Mouse (Mus musculus): ENCODE measurements around the gene Dhdh.
A peak's percentile ranks its signal among the peaks of the same experiment; 100 is the strongest.
"Not testable (repeated sequence)": the region's sequence is repeated elsewhere in the genome, so short reads cannot be mapped to it uniquely, and the experiment has no call there.

Gene Dhdh

GRCm38 (mm10) chr7:45509912-45510787 lies 21.5 kb upstream of the Dhdh start, which contains the start of gene Nucb1:
TSS of gene Nucb1 (minus strand) at chr7:45510406.
- DNase-seq: peak; percentile 93

- DNase-seq: no peak
Observed at GRCm38 (mm10) chr7:45509181-45509882, 20.7 kb upstream of the Dhdh start.

GRCm38 (mm10) chr7:45508561-45508960 lies 20.0 kb upstream of the Dhdh start:
- DNase-seq: no peak

- DNase-seq: no peak
Observed at GRCm38 (mm10) chr7:45507583-45507982, 19.0 kb upstream of the Dhdh start.

DNA sequence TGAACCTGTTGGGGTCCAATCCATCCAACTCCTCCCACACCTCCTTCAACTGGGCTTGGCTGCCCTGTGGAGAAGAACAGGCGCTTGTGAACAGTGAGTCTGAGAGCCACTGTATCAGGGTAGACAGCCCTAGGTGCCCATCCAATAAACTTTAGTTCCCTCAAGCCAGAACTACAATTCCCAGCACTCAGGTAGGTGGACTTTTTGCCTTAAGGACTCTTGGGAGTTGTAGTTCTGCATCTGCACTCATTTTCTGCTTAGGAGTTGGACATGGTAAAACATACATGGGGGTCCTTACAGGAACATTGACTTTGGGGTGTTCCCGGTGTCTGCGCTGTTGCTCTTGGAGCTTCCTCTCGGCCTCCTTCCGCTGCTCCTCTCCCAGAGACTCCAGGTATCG lies 9.8 kb upstream of the Dhdh start:
- no peak for DNase-seq

DNA sequence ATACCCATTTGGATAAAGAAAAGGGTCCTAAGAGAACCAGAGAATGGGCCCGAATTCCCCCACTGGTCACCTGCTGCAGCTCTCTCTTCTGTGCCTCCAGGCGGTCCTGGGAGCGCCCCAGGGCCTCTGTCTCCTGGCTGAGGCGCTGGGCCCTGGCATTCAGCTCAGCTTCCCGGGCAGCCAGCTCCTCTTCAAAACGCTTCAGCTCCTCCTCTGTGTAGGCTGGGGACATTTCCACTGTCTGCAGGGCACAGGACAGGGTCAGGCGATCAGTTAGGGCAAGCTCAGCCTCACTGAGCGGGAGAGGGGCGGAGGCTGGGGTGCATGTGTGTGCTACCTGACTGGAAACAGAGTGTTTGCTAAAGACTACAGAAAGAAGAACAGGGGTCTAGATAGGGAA lies 5.9 kb upstream of the Dhdh start:
- no peak for DNase-seq

DNA sequence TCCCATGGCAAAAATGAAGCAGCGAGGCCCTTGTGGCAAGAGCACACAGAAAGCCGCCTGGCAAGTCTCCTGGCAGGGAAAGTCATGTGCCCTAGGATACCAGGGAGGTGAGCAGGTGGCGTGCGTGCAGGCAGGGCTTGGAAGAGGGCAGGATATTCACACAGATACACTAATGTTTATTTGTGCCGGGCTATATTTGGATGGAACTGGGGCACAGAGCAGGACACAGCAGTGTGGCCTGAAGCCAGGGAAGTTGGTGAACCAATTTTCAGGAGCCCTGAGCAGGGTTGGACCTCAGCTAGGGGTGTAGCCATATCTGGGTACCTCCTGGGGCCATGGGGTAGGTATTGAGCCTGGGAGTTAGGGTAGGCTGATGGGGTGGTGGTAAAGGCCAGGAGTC lies 4.3 kb upstream of the Dhdh start:
- DNase-seq: peak; percentile 91

DNA sequence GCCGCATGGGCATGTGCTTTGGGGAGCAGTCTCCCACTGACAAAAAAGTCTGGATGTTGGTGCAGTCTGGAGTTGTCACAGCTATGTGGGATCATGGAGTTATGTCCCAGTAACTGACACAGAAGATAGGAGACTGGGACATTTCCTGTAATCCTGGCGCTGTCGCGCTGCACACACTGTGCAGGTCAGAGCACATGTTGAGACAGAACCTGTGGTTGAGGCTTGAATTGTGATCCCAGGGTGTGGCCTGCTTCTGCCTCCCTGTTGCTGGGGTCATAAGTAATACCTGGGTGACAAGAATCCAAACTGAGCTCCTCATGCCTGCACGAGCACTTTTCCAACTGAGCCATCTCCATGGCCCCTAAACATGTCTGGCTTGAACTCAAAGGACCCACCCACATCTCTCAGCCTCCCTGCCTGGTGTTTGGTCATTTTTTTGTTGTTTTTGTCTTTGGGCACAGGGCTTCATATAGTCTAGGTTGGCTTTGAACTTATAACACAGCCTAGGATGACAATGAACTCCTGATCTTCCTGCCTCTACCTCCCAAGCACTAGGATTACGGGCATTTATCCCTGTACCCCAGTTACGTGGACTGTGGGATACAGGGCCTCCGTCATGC lies 3.7 kb upstream of the Dhdh start:
- peak; percentile 64 for DNase-seq

DNA sequence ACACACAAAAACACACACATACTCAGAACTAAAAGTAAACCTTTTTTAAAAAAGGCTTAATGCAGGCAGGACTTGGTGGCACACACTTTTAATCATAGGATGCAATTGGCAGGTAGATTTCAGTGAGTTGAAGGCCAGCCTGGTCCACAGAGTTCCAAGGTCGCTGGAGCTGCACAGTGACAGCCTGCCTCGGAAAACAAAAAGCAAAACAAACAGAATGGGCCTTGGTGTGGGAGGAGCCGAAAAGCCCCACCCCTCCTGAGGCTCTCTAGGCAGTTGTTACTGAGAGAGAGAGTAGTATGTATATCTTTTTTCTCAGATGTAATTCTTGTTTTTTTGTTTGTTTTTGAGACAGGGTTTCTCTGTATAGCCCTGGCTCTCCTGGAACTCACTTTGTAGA lies 2.7 kb upstream of the Dhdh start:
- no peak for DNase-seq

GRCm38 (mm10) chr7:45490822-45491221 lies 2.2 kb upstream of the Dhdh start:
- no peak for DNase-seq

DNA sequence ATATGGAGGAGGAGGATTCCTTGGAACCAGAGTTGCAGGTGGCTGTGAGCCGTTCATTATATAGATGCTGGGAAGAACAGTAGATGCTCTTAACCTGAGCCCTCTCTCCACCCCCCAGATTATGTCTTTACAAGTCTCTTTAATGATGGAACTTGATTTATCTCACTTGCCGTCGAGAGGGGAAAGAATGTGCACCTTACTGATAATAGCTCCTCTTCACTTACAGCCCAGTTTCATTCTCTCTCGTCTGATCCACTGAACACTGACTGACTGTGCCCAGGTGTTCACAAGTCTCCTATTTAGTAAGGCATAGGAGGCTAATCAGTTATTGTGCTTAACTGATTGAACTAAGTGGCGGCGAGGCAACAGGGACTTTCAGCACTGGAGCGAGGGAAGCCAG lies 973 bp upstream of the Dhdh start:
- no peak for DNase-seq

GRCm38 (mm10) chr7:45487861-45488292 lies 728 bp downstream of the Dhdh start:
- DNase-seq: no peak

DNA sequence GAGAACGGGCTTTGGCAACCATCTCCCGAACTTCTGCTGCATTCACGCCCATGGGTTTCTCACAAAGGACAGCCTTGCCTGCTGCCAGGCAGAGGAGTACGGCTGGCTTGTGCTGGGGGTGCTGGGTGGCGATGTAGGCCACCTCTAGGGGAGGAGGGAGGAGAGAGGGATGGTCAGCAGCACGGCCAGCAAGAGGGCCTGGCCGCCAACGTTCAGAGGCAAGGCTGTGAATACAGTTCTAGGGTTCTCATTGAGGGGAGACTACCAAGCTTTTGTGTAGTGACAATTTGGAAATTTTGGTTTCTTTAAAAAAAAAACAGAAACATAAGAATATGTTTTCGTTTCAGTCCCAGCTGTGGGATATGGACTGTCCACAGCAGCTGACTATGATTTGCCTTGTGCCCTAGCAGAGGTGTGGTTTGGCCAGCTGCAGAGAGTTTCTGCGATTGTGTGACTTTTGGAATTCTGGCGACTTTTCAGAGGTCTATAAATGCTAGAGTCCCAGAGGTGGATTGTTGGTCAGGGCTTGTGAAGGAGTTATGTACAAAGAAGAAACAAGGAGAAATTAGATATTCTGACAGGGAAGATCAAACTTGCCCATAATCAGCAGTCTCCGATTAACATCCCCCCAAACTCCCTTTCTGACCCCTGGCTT lies 1.7 kb downstream of the Dhdh start, which contains the start of gene Gm45808:
Gene Gm45808 (minus strand): TSS at position 51 of the 655 bp plus-strand sequence.
- no peak for DNase-seq

DNA sequence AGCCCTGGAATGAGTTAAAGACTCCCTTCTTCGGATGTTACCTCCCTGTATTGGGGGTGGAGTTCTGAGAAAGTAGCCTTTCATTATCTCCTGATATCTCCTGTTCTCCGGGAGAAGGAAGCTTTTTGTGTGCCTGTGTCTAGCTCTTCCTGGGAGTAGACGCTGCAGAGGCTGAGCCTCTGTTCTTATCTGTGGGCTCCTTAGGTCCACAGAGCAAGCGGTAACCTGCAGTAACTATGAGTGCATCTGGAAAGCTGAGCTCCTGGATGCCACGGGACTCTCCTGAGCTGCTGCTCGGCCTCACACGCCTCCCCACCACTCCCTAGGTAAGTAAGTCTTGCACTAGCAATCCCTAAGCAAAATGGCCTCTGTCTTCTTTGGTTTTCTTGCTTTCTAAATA lies 2.4 kb downstream of the Dhdh start:
- DNase-seq: no peak

DNA sequence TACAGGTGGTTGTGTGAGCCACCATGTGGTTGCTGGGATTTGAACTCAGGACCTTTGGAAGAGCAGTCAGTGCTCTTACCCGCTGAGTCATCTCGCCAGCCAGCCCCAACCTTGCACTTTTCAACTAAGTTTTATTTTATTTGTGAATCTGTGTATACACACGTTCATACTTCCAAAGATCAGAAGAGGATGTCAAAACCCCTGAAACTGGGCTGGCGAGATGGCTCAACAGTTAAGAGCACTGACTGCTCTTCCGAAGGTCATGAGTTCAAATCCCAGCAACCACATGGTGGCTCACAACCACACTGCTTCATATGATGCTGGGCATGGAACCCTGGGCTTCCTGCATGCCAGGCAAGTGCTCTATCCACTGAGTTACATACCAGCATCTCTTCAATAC lies 3.6 kb downstream of the Dhdh start:
- not testable (repeated sequence) for DNase-seq

DNA sequence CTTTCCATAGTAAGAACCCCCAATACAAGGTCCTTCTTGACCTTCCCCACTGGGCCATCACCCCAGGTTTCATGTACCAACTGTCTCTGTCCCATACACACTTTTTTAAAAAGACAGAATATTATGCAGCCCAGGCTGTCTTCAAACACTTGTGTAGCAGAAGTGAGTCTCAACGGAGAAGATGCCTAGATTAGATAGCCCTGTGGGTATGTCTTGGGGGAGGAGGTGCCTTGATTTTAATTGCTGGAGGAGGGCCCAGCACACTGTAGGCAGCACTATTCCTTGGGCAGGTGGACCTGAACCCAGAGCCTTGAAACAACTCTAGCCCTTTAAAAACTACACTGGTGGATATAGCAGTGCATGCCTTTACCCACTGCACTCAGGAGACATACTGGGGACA lies 6.4 kb downstream of the Dhdh start:
- no peak for DNase-seq

GRCm38 (mm10) chr7:45481374-45481927 lies 7.2 kb downstream of the Dhdh start, which contains the start of gene Tulp2:
TSS of gene Tulp2 (plus strand) at chr7:45481877.
- DNase-seq: peak; percentile 85

DNA sequence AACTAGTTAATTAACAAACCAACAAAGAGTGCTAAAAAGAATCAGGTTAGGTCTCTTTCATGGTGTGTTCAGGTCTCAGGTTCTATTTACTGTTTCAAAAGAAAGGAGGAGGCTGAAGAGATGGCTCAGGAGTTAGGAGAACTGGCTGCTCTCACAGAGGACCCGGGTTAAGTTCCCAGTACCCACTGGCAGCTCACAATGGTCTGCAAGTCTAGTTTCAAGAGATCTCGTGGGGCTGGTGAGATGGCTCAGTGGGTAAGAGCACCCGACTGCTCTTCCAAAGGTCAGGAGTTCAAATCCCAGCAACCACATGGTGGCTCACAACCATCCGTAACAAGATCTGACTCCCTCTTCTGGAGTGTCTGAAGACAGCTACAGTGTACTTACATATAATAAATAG lies 8.3 kb downstream of the Dhdh start:
- DNase-seq: not testable (repeated sequence)

GRCm38 (mm10) chr7:45478774-45479173 lies 9.8 kb downstream of the Dhdh start:
- no peak for DNase-seq

- DNase-seq: peak; percentile 78
Observed at GRCm38 (mm10) chr7:45477003-45477402, 11.6 kb downstream of the Dhdh start.

- DNase-seq: no peak
Observed at GRCm38 (mm10) chr7:45476453-45476852, 12.2 kb downstream of the Dhdh start.

DNA sequence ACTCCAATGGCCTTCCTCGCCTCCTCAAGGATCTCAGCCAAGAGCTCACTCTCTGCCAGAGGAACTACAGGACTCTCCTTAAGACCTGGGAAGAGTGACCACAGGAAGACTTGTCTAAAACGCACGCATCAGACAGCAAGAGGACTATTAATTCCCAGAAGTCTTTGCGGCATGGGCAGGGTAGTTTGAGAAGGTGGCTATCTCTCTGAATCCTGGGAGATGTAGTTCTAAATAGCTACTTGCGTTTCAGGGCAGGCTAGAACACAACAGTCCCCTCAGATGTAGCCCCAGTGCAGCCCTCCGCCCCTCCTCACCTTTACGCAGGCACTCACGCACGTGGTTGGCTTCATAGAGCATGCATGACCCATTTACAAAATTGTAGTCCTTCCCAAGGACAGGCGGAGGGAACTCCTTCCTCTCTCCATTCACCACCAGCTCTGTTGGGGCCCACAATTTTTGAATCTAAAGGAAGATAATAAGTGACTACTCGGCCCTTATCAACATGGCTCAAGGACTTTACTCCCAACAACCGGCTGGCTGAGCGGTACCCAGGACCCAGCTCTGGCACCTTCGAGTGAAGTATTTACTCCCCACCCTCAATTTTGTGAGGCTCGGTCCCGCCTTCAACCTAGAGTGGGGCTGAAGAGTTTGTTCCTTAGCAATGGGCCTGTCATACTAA lies 13.2 kb downstream of the Dhdh start:
- DNase-seq: peak; percentile 80
